Mouse (Mus musculus) right cerebral cortex, adult 18-20 months (tissue): ENCODE measurements at regions not wholly inside any gene's neighbourhood (a gene's known extent, or its start where the extent isn't known, plus 50 kb on each side); places are given as distances from the start of the nearest gene placed in this dataset.

Experiments
- DNase-seq: peaks from one replicate; pipeline ENCODE4 v3.0.0; 2022; ENCODE audit warnings: mixed read lengths

DNA sequence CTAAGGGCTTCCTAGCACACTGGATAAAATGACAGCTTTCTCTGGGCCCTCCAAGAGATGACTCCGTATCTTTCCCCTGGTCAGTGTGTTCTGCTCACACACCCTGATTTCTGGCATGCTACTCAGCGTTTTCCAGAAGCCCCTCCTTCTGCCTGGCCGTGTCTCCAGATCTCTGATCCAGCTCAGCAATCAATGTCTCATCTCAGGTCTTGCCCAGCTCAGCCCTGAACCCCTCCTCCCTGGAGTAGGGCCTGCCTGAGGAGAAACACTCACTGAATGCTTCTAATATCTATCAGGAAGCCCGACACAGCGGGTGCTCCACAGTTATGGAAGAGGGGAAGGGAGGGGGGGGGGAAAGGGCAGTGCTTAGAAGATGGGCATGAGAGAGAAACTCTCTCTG lies 101.9 kb upstream of the 1700021F07Rik start:
- no peak for DNase-seq

DNA sequence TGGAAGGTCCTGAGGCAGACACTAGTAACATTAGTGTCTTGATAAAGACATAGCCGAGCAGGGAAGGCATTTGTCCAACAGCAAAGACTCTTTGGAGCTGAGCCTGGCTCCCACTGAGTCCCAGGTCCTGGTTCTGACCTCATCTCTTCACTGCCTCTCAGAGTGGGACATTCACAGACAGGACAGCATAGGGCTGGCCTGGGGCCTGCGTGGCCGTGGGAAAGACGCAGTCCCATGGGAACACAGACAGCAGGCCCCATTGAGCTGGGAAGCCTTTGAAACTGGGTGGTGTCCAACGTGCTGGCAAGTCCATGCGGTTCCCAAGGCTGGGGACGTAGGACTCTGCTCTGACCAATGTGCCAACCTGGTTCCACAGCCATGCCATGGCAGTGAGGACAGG lies 97.5 kb upstream of the 1700021F07Rik start:
- no peak for DNase-seq

DNA sequence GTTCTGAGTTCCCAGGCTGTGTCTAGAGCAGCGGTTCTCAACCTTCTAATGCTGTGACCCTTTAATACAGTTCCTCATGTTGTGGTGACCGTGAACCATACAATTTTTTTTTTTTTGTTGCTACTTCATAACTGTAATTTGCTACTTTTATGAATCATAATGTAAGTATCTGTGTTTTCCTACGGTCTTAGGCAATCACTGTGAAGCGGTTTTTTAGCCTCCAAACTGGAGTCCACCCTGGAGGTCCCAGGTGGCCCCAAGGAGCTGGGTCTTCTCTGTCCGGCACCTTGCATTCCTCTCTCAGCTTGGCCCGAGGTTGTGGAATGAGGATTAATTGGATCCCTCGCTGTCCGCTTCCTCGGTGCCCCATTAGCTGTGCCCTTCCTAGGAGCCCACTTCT lies 96.6 kb upstream of the 1700021F07Rik start:
- no peak for DNase-seq

DNA sequence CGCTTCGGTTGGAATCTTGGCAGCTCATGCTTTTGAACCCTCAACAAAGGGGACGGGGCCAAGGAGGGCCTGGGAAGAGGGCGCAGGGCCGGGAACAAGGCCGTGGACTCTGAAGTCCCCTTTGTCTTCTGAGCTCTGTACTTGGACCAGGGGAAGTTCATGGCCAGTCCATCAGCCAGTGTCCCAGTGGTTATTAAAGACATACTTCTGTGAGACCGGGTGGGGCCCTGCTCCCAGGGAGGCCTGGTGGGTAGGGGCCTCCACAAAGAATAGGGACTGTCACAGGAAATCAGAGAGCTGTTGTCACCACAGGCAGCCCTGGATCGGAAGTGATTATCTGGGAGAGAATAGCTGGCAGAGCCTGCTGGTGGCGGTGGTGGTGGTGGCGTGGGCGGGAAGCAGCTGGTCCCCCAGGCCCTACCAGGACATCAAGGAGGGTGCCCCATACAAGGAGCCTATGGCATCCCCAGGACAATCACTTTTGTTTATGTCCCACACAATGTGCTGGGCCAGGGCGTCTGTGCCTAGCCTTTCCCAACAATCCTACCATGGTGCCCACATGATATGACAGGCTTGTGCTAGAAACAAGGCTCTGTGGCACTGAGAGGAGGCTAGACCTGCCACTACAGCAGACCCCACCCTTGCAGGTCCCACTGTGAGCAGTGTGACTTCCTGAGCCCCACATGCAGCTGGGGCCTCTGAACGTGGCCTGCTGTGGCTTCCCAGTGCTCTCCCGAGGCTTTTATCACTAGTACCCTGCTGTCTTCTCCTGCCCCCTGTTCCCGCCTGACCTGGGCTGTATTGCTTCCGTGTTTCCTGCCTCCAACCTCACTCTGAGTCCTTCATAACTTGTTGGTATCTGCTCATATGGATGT lies 96.0 kb upstream of the 1700021F07Rik start:
- peak; percentile 13 for DNase-seq

DNA sequence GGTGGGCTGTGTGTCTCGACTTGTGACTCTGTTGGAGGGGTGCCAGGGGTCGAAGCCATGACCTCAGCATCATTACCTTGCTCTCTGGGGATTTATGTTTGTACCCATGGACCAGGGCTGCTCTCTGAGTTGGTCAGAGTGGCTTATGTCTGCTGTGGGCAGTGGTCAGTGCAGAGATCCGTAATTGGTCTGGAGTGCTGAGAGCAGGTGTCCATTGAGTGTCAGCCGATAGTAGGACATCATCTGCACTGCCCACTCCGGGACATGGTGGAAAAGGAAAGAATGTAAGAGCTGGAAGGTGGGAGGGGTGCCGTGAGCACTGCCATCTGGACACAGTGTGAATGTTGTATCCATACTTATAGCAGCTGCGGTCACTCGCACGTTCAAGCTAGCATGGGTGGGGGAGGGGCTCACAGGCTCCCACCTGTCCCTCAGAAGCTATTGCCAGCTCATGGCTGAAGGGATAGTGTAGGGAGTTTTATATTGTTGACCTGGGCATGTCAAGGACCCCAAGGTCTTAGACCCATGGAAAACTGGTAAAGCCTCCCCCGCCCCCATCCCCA lies 94.4 kb upstream of the 1700021F07Rik start:
- no peak for DNase-seq

DNA sequence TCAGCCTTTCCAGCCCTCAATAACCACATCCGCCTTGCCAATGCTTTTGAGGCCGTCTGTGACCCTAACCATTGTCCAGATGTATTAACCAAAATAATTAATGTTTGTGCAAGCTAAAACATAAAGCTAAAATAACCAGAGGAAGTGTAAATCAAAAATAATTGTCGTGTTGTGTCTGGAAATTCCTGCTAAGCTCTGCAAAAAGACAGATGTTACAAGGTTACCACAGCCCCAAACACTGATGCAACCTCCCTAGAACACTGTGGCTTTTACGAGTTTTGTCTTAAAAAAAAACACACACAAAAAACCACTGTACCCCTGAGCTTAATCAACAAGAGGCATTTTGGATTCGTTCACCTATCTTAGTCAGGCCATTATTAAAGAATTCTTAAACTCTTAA lies 90.5 kb upstream of the 1700021F07Rik start:
- DNase-seq, result no peak

DNA sequence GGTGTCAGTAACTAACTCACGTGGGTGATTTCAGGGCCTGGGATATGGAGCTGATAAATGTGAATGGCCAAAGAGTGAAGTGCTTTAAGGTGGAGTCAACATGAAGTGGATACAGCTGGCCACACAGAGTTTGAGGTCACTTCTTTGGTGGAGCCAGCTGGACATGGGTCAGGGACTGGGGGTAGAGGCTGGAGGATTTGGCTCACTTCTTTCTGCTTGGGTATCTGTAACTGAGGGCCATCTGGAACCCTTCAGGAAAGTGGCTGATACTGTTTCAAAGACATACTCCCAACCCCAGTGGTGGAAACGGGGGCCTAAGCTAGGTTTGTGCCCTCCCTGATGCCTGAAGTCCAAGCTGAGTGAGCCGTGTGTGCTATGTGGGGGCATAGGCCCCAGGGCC lies 90.1 kb upstream of the 1700021F07Rik start:
- DNase-seq, result no peak

DNA sequence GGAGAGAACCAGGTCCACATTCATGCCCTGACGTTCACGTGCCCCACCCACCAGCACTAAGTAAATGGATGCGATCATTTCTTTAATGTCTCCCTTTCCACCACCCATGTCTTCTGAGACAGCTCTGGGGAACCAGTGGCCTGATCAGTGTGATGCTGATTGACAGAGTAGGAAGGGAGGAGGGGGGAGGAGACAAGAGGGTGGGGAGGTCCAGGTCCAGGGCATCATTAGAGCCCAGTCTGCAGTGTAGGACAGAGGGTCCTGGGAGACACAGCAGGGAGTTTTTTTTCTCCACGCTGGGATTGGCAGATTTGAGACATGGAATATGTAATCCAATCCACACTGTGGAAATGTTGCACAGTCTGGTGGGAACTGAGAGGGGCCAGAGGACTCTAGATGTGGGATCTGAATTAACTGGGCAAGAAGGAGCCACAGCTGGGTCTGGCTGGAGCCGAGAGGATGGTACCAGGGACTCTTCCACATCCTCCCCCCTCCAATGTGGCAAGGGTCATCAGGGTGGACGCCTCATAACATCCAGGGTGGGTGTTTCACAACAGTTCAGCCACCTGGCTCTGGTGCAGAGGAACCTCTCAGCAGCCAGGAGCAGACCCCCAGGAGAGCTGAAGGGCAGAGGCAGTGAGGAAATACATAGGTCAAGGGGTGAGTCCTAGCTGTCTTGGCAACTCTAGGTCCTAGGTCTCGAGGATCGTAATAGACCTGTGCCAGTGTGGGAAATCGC lies 89.3 kb upstream of the 1700021F07Rik start:
- no peak for DNase-seq

DNA sequence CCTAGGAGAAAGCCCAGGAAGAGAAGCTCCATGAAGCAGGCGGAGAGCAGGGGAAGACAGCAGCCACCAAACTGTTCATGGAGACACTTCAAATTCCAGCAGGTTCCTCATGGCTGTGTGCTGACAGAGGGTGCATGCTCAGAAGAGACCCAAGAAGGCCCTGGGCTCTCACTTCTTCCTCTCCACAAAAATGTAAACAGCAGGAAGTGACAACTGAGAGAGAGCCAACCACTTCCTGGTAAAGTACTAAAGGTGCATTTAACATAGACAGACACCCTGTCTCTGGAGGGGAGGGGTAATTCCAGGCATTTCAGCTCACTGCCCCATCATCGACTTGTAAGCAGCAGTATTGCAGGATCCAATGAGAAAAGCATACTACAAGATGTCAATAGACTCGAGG lies 85.8 kb upstream of the 1700021F07Rik start:
- no peak for DNase-seq

DNA sequence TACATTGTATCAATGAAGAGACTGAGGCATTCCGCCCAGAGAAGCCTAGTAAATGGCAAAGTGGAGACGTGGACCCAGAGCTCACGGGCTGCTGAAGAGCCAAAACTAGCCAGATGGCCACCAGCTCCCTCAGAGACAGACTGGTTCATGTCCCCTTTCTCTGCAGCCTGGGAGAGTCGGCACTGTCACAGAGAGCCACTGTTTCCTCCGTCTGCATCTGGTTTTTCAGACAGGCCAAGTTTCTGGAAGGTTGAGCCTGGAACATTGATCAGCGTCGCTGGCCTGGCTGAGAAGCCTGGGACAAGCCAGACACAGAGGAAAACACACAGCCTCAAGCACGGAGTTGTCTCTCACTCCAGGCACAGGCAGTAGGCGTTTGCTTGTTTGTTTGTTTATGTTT lies 83.4 kb upstream of the 1700021F07Rik start:
- DNase-seq, result no peak

DNA sequence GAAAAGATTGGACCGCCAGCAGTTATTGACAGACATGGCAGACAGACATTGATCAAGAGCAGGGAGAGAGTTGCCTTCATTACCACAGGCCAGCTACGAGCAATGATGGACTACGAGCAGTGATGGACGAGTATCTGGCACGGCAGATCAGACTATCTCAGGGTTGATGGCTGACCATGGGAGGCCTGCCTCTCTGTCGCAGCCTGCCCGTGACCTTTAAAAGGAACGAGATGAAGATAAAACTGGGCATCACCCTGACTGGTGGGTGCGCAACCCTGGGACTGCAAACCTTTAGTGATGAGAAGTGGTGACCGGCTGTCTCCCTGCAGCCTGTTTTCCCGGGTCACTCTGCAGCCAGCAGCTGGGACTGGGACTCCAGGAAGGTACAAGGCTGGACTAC lies 80.3 kb upstream of the 1700021F07Rik start:
- no peak for DNase-seq

DNA sequence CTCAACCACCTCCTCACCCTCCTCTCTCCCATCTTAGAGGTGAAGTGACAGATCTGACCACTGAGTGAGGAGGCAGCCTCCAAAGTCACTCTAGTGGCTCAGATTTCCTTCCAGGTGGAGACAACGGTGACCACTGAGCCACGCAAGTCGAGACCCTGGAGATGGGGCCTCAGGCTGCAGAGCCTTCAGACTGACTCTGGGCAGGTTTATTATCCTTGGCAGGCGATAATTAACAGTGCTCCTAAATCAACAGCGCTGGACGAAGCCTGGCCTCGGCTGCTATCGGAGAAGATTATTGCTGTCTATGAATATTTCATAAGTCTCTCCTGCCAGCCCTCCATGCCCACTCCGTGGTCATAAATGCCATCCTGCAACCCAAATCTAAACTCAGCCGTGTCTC lies 79.1 kb upstream of the 1700021F07Rik start:
- no peak for DNase-seq

DNA sequence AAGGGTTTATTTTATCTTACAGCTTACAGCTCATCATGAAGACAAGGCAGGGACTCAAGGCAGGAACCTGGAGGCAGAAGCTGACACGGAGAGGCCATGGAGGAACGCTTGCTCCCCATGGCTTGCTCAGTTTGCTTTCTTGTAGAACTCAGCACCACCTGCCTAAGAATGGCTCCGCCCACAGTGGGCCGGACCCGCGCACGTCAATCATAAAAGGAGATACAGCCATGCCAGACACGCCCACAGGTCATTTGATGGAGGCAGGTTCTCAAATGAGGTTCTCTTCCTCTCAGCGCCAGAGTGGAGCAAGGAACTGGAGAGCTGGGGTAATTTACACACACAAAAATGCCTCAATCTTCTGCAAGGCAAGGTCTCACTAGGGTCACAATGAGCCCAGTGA lies 78.0 kb upstream of the 1700021F07Rik start:
- DNase-seq, result no peak

DNA sequence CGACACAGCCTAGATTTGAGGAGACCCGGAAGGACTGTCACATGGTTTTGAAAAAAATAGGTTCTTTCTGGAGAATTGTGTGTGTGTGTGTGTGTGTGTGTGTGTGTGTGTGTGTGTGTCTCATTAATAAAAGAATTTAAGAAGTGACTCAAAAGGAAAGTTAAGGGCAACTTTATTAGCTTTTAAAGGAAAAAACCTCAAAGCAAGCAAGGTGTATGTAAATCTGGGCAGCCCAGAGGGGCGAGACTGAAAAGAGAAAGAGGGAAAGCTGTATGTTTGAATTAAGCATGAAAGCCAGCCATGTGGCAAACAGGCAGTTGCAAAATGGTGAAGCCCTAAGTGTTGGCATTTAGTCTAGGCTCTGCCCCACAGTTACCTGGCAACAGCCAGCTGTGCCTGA lies 77.3 kb upstream of the 1700021F07Rik start:
- no peak for DNase-seq

DNA sequence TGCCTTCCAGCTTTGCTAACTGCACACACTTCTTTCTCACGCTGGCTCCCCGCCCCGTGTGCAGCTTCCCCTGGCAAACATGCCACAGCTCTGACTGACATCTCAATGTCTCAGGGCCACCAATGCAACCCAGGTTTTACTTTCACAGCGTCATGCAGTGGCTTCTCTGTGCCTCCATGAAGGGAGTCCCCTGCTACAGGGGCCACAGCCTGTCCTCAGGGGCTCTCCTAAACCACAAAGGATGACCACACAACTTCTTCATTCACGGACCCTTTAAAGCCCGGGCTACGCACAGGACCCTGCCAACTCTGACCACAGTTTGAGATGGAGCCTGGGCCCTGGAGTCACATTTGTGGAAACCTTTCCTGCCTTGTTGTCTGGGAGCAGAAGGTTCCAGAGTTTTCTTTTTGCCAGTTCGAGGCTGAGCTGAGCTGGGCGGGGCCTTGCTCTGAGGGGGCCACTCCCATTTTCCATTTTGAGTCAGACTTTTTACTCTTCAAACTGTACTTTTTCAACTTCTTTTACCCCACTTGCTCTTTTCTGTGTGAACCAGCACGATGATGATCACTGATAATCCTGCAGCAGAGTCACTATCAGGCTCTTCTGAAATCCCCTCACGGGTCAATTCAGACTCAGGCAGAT lies 73.7 kb upstream of the 1700021F07Rik start:
- no peak for DNase-seq

DNA sequence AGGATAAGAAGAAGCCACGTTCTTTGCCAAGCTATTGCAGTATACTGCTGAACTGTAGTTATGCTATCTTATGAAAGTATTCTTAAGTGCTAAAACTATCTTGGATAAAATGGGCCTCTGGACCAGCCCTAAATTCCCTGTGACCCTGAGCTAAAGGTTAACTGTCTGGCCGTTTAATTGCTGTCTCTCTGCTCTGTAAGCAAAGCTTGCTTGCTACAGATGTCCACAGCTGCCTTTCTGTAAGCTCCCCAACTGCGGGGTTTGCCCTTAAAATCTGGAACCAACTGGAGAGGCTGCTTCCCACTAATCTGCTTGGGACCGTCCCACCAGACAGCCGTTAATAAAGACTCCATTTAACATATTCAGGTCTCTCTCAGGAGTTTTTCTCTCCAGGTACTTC lies 73.2 kb upstream of the 1700021F07Rik start:
- DNase-seq, result no peak

DNA sequence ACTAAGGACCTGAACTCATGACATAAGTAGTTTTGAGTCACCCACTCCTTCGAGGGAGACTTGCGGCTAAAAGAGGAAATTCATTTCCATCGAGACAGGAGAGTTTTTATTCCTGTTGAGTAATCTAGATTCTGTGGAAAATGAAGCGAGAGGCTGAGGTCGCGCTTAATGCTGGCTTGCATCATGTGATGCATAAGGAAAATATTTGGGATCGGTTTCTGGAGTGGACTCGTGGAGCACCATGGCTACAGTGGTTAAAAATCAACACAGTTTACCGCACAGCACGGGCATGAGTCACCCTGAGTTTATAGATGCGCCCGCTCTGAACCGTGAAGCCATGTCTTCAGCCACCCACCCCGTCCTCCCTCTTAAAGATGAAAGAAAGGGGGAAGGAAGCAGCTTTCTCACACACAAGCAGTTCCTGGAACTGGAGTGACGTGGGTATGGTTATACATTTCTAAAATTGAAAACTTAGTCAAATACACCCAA lies 70.3 kb upstream of the 1700021F07Rik start:
- DNase-seq, result peak; percentile 36

DNA sequence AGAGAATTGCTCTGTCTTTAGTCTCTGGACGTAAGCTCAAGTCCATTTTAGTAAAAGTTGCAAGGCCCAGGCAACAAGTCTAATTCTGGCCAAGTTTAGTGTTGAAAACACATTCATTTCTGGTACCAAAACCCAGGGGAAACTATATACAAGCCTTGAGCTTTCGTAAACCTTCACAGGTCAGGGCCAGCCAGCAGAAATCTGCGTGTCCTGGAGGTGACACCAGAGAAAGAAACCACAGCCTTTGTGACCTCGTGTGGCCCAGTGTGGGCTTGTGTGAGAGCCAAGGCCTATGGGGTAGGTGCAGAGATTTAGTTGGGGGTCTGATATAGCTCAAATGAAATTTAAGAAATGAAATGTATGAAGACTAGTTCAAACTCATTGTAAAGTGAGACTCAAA lies 69.6 kb upstream of the 1700021F07Rik start:
- no peak for DNase-seq

DNA sequence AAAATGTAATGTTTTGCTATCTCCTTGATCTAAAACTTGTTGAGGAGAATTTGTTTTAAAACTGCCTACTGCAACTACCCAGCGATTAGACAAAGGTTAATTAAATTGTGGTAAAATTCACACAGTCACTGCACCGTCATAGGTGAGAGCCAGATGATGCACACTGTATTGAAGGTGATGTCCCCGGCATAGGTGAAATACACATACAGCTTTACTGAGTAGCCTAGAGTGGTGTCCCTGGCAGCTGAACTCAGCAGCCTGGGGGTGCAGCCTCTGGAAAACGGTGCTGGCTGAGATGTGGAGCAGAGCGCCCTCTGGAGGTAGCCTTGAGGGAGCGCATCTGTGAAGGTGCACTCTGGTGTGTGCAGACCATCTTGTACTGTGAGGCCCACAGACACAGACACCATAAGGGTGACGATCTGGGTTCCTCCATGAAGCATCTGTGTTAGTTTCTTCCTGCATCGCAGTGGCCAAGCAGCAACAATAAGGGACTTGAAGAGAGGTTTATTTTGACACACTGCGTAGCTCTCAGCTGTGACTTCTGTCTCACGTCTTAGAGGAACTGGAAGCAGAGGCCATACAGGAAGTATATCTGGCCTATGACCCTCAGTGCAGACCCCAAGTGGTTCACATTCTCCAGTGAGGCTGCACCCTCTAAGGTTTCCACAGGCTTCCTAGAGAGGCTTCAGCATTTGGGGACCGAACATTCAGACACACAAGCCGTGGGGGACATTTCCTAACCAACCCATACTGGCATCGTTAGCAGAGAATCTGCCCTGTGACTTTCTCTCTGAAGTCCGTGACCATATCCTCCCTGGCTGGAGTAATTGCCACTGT lies 68.6 kb upstream of the 1700021F07Rik start:
- peak; percentile 43 for DNase-seq

DNA sequence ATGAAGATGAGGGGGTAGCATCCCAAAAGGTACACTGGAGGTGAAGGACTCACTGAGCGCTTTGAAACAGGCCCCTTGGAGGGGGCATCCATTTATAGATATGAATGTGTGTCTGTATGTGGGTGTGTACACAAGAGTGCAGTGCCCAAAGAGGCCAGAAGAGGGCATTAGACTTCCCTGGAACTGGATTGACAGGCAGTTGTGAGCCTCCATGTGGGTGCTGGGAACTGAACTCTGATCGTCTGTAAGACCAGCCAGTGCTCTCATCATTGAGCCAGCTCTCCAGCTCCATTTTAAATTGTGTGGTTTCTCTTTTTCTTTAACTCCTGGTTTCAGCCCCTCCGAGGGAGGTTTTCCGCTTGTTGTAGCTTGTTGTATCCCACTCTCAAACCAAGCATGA lies 67.6 kb upstream of the 1700021F07Rik start:
- no peak for DNase-seq

DNA sequence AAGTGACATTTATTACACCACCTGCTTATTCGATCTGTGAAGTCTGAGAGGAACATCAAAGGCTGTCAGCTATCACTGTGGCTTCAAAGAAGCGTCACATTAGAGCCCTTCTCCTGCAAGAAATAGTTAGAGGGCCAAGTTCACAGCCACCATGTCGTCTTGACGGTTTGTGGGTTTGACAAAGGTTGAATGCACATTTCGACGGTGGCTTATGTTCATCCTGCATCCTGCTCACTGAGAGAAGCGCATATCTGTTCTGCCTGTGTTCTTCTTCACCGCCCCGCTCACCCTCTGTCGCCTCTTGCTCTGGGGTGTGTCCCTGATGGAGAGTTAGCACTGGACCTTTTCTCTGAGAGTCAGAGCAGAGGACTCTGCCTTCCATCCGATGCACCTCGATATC lies 67.2 kb upstream of the 1700021F07Rik start:
- DNase-seq, result no peak

DNA sequence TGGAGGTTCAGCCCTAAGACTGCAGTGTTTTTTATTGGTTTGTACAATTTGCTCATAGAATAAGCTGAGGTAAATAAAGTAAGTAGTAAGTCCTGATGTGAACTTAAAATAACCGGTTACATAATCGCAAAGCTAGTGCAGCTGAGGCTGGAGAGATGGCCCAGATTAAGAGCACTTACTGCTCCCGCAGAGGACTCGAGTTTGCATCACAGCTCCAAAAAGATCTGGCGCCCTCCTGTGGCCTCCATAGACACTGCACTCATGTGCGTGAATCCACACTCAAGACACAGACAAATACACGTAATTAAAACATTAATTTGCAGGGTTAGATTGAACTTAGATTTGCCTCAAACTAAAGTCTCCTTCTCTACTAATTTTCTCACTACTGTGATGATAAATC lies 66.3 kb upstream of the 1700021F07Rik start:
- no peak for DNase-seq
